Mouse (Mus musculus): Measurements from ENCODE around the gene Rtn4.
"Not testable (repeated sequence)": the region's sequence is repeated elsewhere in the genome, so short reads cannot be mapped to it uniquely, and the experiment has no call there.

The Rtn4 gene

DNA sequence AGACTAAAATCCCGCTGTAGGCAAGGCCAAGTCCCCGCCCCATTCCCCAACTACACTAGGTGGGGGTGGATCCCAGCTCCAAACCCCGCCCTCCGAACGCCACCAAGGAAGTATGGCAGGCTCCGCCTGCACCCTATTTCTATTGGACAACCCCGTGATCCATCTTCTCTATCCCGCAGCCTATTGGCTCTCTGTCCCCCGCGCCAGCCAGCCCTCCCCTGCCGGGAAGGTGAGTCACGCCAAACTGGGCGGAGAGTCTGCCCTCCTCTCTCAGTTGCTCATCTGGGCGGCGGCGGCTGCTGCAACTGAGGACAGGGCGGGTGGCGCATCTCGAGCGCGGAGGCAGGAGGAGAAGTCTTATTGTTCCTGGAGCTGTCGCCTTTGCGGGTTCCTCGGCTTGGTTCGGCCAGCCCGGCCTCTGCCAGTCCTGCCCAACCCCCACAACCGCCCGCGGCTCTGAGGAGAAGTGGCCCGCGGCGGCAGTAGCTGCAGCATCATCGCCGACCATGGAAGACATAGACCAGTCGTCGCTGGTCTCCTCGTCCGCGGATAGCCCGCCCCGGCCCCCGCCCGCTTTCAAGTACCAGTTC lies at the start of gene Rtn4:
Gene Rtn4, plus strand, starts transcription at position 265 of the 590 bp plus-strand sequence.
- peak; percentile 93 for DNase-seq (ENCODE audit: low spot score)

DNA sequence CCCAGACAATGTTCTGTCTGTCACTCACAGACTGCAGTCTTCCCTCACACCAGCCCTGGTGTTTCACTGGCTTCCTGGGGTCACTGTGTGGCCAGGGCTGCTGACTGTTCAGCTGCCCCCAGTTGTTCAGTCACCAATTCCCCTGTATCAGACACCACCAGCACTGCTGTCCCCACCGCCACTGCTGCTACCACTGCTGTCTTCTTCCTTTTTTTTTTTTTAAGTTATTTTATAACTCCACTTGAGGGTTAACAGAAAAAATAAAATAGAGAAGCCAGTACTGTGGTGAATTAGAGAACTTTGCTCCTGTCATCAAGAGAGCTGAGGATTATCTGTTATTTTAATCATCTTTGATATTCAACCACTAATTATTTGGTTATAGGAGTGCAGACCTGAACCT lies 48.3 kb upstream of the Rtn4 start:
- no peak for DNase-seq (ENCODE audit: low spot score)

DNA sequence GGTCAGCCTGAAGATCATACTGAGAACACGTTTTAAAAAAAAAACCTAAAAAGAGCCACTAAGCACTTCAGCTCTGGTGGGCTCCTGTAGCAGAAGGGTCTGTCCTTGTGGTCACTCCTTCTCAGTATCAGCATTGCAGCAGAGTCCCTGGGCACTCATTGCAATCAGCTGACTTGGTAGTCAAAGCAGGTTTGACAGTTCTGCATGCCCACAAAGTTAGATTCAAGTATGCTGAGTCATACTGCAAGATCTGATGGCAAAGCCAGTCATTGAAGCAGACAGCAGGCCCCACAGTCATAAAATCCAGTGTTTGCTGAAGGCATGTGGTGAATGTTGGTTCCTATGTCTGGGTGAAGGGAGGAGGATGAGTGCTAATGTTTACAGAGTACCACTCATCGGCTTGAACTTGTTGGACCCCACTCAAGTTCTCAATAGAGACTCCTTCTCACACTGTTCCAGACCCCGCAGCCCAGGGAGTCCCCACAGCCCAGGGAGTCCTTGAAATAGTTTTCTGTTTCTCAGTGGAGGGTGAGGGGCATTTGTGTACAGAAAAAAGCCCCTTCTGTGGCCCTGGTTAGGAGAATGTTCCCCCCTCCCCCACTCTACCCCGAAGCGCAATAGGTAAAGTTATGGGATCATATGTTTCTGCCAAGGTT lies 47.2 kb upstream of the Rtn4 start:
- no peak for DNase-seq (ENCODE audit: low spot score)

DNA sequence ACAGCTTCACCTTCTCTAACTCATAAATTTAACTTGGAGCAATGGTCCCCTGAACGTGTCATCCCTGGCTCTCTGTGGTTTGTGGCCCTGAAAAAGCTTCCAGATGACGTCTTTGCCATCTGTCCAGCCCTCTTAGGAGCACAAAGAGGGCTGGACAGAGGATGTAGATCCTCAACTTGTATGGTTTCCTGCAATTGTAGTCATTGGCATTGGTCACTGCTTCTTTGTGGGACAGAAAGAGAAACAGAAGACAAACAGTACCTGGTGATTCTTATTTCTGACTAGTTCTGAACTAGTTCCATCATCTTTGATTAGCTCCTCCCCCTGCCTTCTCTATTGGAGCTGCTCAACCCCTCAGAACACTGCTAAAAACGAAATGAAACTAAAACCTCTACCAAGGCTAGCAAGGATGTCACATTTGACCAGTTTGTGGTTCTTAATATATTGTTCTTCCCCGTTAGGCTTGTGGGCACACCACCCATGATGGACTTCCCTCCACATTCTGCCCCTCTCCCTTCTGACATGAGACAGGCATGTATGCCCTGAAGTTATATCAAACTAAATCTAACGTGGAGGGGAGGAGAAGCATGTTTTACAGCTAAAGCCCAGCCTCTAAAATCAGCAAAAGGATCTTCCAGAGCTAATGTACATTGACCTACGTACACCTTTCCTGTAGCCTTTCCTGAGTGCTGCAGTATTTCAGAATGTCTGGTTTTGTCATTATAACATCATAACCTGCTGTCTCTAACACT lies 45.0 kb upstream of the Rtn4 start:
- no peak for DNase-seq (ENCODE audit: low spot score)

DNA sequence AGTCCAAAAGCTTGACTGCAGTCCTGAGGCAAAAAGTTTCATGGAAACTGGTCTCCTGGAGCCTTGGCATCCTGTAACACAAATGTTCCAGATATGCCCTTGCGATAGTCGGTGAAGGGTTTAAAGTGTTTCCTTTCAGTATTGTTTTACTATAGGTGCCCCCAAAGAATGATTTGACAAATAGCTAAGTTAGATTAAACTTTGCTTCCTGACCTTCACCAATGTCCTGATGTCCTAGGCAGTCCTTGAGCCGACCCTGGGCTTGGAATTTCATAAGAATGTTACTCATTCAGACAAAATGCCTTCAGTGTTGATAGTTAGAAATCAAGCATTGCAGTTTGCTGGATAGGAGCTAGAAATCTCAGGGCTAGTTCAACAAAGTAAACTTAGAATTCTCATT lies 37.4 kb upstream of the Rtn4 start:
- DNase-seq (ENCODE audit: low spot score): not testable (repeated sequence)

DNA sequence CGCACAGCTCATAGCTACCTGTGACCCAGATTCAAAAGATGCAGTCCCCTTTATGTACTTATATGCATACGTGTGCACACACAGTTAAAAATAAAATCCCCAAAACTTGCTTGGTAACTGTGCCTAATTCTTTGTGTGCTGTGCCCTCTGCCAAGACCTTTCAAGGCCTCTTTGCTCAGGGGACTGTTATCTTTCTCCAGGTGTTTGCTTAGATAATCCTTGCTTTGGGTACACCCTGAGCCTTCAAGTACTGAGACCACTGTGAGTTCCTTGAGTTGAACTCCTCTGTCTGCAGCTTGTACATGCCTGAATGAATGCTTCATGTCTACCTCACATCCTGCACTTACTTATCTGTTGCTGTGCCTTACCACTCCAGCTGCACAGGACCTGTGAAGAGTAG lies 32.0 kb upstream of the Rtn4 start:
- DNase-seq (ENCODE audit: low spot score): no peak

DNA sequence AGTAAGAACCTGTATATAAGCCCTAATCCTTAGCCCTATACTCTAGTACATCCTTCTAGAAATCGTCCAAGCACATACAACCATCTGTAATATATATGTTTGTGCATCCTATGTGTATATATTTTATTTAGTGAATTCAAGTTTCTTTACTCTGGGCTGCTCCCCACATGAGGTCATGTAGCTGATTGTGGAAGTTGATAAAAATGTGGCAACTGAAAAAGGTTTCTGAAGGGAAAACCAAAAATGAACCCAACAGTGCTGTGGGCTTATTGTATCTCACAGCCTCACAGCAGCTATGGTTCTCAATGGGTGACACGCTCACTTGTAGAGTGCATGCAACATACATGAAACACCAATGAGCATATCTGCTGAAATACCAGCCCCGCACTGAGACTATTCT lies 25.1 kb upstream of the Rtn4 start:
- DNase-seq (ENCODE audit: low spot score): no peak

DNA sequence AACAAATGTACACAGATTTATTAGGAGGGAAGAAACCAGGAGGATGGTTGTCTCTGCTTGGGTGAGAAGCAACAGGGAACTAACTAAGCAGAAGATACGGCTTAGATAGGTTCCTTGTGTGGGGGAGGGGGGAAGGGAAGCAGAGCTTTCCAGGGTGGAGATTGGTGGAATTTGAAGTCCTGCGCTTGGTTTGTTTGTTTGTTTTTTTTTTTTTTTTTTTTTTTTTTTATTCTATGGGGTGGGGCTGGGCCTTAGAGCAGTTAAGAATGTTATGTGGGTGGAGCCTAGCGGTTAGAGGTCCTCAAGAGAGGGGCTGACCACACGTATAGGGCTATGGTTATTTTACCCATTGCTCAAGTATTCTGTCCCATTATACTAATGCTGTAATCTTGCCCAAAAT lies 23.0 kb upstream of the Rtn4 start:
- no peak for DNase-seq (ENCODE audit: low spot score)

DNA sequence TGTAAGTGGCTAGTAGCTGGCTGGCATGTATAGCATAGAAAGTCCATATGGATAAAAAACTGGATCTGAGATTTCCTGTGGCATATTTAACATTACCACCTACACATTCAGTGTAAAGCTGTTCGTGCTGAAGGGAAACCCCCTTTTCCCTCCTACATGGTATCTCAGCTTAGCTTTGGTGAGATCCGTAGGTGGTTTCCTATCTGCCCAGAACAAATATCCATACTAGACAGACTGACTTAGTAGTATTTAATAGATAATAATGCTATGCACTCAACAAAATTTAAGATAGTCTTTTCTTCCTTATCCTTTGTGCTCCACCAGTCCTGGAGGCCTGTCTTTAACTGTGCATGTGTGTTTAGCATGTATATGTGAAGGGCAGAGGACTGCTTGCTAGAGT lies 19.4 kb upstream of the Rtn4 start:
- DNase-seq (ENCODE audit: low spot score): no peak

DNA sequence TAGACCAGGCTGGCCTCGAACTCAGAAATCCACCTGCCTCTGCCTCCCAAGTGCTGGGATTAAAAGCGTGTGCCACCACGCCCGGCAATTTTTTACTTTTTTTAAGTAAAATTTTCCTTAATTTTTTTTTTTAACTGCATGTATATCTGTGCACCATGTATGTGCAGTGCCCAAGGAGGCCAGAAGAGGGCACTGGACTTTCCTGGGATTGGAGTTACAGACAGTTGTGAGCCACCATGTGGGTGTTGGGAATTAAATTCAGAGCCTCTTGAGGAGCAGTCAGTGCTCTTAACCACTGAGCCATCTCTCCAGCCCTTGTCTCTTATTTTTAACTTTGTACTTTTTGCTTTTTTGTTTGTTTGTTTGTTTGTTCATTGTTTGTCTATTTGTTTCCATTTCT lies 16.0 kb upstream of the Rtn4 start:
- no peak for DNase-seq (ENCODE audit: low spot score)

DNA sequence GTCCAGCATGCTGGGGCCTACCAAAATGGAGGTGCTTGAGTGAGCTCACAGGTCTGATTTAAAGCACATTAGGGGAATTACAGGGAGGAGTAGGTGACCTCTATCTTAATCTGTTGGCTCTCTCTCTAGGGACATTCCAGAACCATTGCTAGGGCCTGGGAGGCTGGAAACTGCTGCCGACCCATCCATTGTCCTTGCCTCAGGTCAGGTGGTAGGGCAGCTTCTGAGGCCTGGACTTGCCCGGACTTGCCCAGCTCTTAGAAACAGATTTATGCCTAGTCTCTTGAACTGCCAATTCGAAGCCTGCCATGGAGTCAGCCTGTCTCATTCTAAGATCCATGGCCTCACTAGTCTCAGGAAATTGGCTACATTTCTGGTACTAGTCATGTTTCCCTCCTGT lies 12.8 kb upstream of the Rtn4 start:
- no peak for DNase-seq (ENCODE audit: low spot score)

DNA sequence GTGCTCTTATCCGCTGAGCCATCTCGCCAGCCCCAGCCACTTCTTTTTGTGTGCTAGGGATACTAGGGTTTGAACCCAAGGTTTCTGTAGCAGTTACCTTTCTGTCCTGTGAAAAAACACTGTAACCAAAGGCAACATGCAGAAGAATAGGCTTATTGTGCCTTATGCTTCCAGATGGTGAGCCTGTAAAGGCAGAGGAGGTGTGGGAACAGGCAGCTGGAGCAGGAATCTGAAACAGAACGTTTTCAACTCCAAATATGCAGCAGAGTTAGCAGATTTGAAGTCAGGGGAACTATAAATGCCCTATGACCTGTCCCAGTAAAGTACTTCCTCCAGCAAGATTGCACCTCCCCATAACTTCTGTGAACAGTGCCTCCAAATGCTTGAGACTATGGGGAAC lies 12.0 kb upstream of the Rtn4 start:
- DNase-seq (ENCODE audit: low spot score): no peak

DNA sequence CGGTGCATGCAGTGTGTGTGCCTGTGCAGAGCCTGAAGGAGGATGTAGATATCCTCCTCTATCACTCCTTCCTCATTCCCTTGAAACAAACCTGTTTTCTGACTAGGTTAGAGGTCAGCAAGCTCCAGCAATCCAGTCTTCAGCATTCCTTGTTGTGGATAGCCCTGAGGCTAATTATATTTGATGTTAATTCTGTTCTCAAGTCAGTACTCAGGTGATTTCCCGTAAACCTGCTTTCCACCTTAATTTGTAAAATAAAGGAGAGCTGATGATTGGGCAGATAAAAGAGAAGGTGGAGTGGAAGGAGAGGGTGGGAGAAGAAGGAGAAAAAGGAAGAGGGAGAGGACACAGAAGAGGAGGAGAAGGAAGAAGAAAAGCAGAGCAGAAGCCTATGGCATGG lies 8.5 kb upstream of the Rtn4 start:
- DNase-seq (ENCODE audit: low spot score): no peak

DNA sequence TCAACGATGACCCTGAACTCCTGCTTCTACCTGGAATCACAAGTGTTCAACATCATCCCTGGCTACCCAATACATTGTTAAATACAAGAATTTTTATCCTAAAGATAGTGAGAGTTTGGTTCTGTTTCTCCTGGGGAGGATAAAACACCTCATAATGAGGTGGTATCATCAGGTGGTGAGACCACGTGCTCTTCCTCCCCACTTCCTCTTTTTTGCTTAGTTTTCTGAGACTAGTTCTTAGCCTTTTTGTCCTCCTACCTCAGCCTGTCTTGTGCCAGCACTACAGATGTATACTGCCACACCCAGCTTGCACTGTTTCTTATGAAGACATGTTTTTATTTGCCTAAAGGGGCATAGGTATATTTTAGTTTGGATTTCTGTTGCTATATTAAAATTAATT lies 6.6 kb upstream of the Rtn4 start:
- DNase-seq (ENCODE audit: low spot score): no peak

DNA sequence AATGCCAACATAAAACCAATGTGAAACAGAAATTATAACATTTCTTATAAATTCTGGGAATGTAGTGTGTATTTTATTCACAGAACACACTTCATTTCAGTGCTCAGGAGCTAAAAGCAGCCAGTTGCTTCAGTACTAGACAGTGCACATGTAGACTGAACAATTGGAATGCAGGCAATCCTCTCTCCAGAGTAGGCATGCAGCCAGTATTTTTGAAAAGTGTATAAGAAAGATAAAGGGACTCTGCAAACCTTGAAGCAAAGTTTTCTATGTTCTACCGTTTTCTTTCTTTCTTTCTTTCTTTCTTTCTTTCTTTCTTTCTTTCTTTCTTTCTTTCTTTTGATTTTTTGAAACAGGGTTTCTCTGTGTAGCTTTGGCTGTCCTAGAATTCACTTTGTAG lies 1.2 kb upstream of the Rtn4 start:
- DNase-seq (ENCODE audit: low spot score): no peak

DNA sequence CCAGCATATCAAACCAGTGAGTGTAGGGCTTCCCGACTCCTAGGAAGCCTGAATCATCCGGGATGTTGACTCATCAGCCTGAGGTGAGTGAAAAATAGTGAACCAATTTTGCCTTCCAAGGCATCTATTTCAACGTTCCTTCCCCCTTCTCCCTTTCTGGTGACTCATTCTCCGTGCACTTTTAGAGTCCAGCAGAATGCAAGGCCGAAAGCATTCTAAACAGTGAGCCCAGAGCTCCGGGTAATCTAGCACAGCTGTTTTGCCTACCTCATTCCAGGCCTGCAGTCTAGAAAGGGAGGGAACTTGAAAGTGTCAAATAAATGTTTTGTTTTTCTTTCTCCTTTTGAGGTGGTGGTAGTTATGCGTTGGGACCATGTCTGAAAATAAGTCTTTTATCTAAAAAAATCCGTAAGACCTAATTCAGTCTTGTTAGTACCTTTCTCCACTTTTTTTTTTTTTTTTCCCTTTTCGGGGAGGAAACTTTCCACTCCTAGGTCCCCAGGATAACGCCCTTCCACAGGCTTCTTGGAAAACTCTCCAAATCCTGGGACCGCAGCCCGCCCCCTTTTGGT lies 550 bp upstream of the Rtn4 start:
- DNase-seq (ENCODE audit: low spot score): no peak

DNA sequence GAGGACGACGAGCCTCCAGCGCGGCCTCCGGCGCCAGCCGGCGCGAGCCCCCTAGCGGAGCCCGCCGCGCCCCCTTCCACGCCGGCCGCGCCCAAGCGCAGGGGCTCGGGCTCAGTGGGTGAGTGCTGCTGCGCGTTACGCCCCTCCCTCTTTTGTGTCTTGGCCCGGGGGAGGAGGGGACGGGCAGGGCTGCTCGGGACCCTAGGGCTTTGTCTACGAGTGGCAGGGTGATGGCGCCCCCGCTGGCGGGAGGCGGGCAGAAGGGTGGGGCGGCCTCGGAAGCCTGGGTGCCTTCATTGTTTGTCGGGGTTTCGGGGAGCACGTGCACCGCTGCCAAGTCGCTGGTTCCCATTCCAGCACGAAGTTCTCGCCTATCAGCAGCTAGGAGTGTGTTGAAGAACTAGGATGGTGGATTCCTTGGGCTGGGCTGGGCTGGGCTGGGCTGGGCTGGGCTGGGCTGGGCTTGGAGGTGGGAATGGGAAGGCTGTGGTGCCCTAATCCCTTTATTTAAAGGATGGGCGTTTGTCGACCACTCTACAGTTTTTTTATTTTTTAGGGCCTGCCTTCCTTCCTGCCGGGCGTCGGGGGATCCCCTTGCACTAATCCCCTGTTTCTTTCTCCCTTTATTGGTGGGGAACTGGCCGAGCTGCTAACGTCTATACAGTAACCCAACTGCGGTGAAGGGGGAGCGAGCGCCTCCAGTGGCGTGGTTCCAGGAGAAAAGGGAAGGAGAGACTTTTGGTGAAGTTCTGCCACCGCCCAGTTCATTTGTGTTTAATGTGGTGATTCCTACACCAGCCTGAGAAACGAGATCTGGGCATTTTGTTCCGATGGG lies 1.0 kb downstream of the Rtn4 start:
- DNase-seq (ENCODE audit: low spot score): peak; percentile 53

DNA sequence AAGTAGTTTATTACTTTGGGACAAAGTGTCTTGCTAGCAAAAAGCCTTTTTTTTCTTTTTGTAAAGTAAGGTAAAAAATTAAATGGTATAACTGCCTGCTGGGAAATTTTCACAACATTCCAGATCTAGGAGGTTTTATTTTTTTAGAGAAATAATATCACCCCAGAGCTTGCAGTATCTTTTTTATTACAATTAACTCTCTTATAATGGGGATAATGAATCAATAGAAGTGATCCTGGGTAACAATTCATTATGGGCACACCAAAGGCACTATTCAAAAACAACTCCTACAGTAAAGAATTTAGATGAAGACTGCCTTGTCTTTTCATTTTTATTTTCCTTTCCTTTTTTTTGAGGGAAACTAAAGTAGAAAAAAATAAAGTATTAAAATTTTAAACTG lies 2.0 kb downstream of the Rtn4 start:
- no peak for DNase-seq (ENCODE audit: low spot score)

DNA sequence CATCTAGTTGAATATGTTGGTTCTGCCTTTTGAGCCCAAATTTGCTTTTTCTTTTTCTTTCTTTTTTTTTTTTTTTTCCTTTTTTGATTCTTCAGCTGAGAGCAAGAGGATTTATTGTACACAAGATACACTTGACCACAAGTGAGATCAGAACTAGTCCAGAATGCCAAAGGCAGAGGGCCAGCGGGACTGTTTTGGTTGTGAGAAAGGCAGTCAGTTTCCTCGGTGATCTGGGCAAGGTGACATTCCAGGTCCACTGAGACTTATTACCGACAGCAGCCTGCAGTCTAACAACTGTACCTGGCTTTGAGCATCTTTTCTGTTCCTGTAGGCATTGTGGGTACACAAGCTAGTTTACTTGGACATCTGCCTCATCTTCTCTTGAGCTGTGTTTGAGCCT lies 10.0 kb downstream of the Rtn4 start:
- DNase-seq (ENCODE audit: low spot score): no peak

DNA sequence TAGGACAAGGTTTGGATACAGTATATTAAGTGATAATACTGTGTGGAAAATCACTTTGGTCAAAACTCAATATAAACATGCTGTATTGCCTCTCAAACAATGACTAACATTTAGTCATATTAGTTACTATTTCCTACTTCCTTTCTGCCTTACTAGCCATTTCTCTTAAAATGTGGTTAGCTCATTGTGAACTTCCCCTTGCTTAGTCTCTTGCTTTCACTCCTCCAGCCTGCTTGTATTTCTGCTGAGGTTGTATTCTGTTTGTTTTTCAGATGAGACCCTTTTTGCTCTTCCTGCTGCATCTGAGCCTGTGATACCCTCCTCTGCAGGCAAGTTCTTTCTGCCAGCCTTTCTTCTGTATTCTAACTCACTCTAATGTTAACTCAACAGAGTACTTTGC lies 12.5 kb downstream of the Rtn4 start:
- DNase-seq (ENCODE audit: low spot score): no peak

DNA sequence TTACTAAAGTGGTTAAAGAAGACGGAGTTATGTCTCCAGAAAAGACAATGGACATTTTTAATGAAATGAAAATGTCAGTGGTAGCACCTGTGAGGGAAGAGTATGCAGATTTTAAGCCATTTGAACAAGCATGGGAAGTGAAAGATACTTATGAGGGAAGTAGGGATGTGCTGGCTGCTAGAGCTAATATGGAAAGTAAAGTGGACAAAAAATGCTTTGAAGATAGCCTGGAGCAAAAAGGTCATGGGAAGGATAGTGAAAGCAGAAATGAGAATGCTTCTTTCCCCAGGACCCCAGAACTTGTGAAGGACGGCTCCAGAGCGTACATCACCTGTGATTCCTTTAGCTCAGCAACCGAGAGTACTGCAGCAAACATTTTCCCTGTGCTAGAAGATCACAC lies 14.1 kb downstream of the Rtn4 start:
- no peak for DNase-seq (ENCODE audit: low spot score)

DNA sequence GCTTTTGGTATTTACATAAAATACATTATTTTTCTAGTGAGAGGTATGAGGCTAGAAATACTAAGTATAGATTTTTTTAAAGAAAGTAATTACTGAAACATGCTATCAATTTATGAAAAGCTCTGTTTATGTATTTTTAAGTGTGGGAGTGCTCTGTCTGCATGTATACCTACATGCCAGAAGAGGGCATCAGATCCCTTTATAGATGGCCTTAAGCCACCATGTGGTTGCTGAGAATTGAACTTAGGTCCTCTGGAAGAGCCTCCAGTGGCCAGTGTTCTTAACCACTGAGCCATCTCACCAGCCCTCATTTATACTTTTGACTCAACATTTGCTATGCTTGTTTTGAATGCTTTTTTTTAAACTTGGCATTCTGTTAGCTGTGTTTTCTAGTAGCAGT lies 16.8 kb downstream of the Rtn4 start:
- DNase-seq (ENCODE audit: low spot score): no peak

All from urinary bladder, postnatal 10 days (tissue).